Mouse (Mus musculus): ENCODE data around the gene Olfr1359.

The Olfr1359 gene

DNA sequence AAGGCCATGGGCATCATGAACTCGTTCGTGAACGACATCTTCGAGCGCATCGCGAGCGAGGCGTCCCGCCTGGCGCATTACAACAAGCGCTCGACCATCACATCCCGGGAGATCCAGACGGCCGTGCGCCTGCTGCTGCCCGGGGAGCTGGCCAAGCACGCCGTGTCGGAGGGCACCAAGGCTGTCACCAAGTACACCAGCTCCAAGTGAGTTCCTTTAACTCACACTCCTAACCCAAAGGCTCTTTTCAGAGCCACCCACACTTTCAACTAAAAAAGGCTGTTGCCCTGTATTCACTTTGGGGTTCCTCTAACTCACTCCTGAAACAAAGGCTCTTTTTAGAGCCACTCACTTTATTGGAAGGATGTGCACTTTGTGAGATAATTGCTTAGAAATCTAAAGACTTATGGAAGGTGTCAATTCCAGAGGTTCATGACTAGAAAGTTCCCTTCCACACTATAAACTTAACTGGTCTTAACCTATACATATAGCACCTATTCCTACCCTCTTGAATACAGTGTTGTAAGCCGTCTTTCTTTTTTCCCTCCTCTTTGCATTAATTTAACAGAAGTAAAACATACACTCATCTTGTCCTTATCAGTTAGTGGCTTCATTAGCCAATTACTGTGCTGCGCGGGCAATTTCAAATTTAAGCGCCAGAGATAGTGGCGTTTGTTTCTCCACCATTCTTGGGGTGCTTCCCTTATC is 56.5 kb downstream of the Olfr1359 start:
- in situ Hi-C loops (cut with MboI, MseI), result loop anchor here (5.0 kb wide), 1 partner anchor 38 kb away; no protein-coding TSS in a partner anchor

DNA sequence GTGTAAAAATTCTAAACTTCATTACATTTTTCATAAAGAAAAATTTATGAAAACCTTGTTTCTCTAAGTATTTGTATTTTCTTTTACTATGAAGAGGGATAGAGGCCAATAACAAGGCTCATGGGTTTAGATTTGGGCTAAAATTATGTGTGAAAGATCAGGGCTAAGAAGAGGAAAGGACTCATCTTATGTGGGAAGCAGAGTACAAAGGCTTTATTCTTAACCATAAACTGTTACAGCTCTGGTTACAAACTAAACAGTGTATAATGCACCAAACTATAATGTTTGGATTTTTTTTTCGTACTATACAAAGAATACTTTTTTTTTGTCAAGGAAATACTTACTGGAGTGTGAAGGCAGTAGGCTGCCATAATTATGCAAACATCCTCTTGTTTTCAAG is 57.8 kb downstream of the Olfr1359 start:
- in situ Hi-C loops (cut with MboI, MseI), result no loop called here
